In genomic region chr10:67548261-67548854, GRCm38 (mm10) we compare ENCODE assay signal across 7 mouse cellular contexts. TPM values are rescaled to one million over a fixed set of nuclear protein-coding genes. Genes with fewer than 3 reads are reported as not detected.
DNase-seq lines count a peak whose midpoint lies in the region; ATAC-seq and TF ChIP-seq lines count a peak whose summit lies in the region.

No protein-coding gene starts in this region.

- no peak for TF ChIP-seq CTCF in cortical plate, adult 2 months (IDR thresholded peaks at IDR 0.05; ENCODE audit: extremely low read depth, insufficient read depth, low read length)

- WGBS in heart, embryonic 14.5 days: under 1% methylated on average over 67 of the region's 73 CpGs
- under 1% methylated on average over 43 of the region's 73 CpGs for WGBS in macrophage (ENCODE audit: missing documents)

- no peaks in the 10 kb centered on the region for H3K27me3 ChIP-seq in heart, embryonic 14.5 days (ENCODE audit: control insufficient read depth, insufficient read depth, low read length)

- peak overlapping the region; percentile 94 for H3K9ac ChIP-seq in heart, embryonic 14.5 days (ENCODE audit: low read length)

- TF ChIP-seq POLR2A in cortical plate, adult 2 months (IDR thresholded peaks at IDR 0.05; ENCODE audit: extremely low read depth, insufficient read depth, low read length): 0 out of 2 replicates have a peak, but pooled peaks have one; percentile 3

- peaks cover 4% of the 10 kb centered on the region for H3K4me1 ChIP-seq in cortical plate, adult 2 months (ENCODE audit: control insufficient read depth, insufficient read depth, low read length)
- peaks cover 4 to 23% of the 10 kb centered on the region in 2 experiments; a peak in 3 of 4 replicates for H3K4me1 ChIP-seq in heart, embryonic 14.5 days (ENCODE audit: control insufficient read depth in 2 of 2, insufficient read depth in 2 of 2, low read length in 2 of 2)

- H3K9me3 ChIP-seq in heart, embryonic 14.5 days (ENCODE audit: control insufficient read depth, low read length): no peaks in the 10 kb centered on the region

- peak overlapping the region; percentile 91 for H3K27ac ChIP-seq in cortical plate, adult 2 months (ENCODE audit: insufficient read depth, low read length)
- H3K27ac ChIP-seq in heart, embryonic 14.5 days (replicated peaks in 1 of 2; ENCODE audit: control insufficient read depth in 1 of 2, insufficient read depth in 1 of 2, low read depth in 2 of 2, low read length in 2 of 2): peak overlapping the region; percentile 91 to 92
- peak overlapping the region; percentile 50; the same call in 1 of the 2 replicates for H3K27ac ChIP-seq in macrophage

- H3K79me2 ChIP-seq in macrophage (ENCODE audit: inconsistent target): peaks cover 45% of the 10 kb centered on the region

- peak; percentile 47 for ATAC-seq in heart, embryonic 14.5 days (ENCODE audit: insufficient number of reproducible peaks, insufficient read depth, low FRiP score, low read depth)

- peaks cover 22% of the 10 kb centered on the region; the same call in 1 of the 2 replicates for H3K36me3 ChIP-seq in heart, embryonic 14.5 days (ENCODE audit: control insufficient read depth, insufficient read depth, low read length)
- H3K36me3 ChIP-seq in macrophage (ENCODE audit: inconsistent target): 0 out of 2 replicates have a peak, but pooled peaks cover 15% of the 10 kb centered on the region

- DNase-seq in 3134 (ENCODE audit: extremely low read depth, insufficient read length, low spot score): peak; percentile 78
- DNase-seq in CD4-positive helper T cell, adult 2 months (ENCODE audit: low read depth, low spot score): peak; percentile 68
- DNase-seq in kidney, postnatal 4 days: peak; percentile 70 to 83
- peak; percentile 65 to 70 for DNase-seq in spleen, postnatal 10 days (ENCODE audit: low spot score in 2 of 2)

- H3K4me3 ChIP-seq in cortical plate, adult 2 months (ENCODE audit: insufficient read depth, low read length): peak overlapping the region; percentile 86
- peak overlapping the region; percentile 75 to 93 for H3K4me3 ChIP-seq in heart, embryonic 14.5 days (ENCODE audit: control insufficient read depth in 1 of 2, insufficient read depth in 1 of 2, low read depth in 1 of 2, low read length in 2 of 2)
- H3K4me3 ChIP-seq in macrophage (ENCODE audit: inconsistent target): peak overlapping the region; percentile 58

- peak overlapping the region; percentile 97 for H3K4me2 ChIP-seq in heart, embryonic 14.5 days (ENCODE audit: low read length)

RNA-seq across cellular contexts. Expression of gene Ado, which starts 0.4 kb away (rescaled TPM):
- polyA plus RNA-seq in cortical plate, adult 2 months (2012; rRNA removed): 25.9 and 28.7 TPM in 2 replicates
- 45.2 and 48.5 TPM in 2 replicates for polyA plus RNA-seq in heart, embryonic 14.5 days (2014; fragmentation: Nextera tagmentation; extraction: Ambion mirVana)
- 10 to 100 TPM in 12 of 26 experiments, 1 to 10 TPM in 14; 3.9 to 18.2 (median 9.0) TPM for total RNA-seq in macrophage (2018; cell fraction: chromatin; rRNA removed)
- 10 to 100 TPM; 14.4 to 30.5 (median 20.1) TPM for total RNA-seq in macrophage (2018; cell fraction: cytosol; rRNA removed)
- total RNA-seq in macrophage (2018; cell fraction: nucleus; rRNA removed): 10 to 100 TPM in 25 of 26 experiments, 1 to 10 TPM in 1; 7.9 to 31.1 (median 19.0) TPM
- 12.0 to 21.8 TPM (median 16.8 TPM) in 3 replicates for polyA plus RNA-seq in macrophage (2018)

RNA-seq across cellular contexts. Expression of gene Egr2, which starts 13.1 kb away (rescaled TPM):
- polyA plus RNA-seq in cortical plate, adult 2 months (2012; rRNA removed): 3.4 and 9.9 TPM in 2 replicates
- polyA plus RNA-seq in heart, embryonic 14.5 days (2014; fragmentation: Nextera tagmentation; extraction: Ambion mirVana): 0.80 and 0.93 TPM in 2 replicates
- total RNA-seq in macrophage (2018; cell fraction: chromatin; rRNA removed): 100 to 1,000 TPM in 7 of 26 experiments, 10 to 100 TPM in 11, 1 to 10 TPM in 7, under 1 TPM in 1; 0.76 to 337 (median 29.7) TPM
- 100 to 1,000 TPM in 7 of 26 experiments, 10 to 100 TPM in 14, 1 to 10 TPM in 5; 1.4 to 401 (median 24.9) TPM for total RNA-seq in macrophage (2018; cell fraction: cytosol; rRNA removed)
- 100 to 1,000 TPM in 10 of 26 experiments, 10 to 100 TPM in 12, 1 to 10 TPM in 3, under 1 TPM in 1; 0.89 to 484 (median 80.4) TPM for total RNA-seq in macrophage (2018; cell fraction: nucleus; rRNA removed)
- polyA plus RNA-seq in macrophage (2018): 4.5 to 19.2 TPM (median 9.6 TPM) in 3 replicates

Comparison
In these comparisons a context has a peak if more than half of its experiments do, and no peak if none do; other contexts are left out.
1. Peak in every context shown above with its lines: DNase-seq, ATAC-seq, H3K4me3 ChIP-seq and H3K27ac ChIP-seq.